Mouse (Mus musculus): ENCODE measurements around the gene Syndig1. TPM values are rescaled to one million over a fixed set of nuclear protein-coding genes. Genes with fewer than 3 reads are reported as not detected.
A peak's percentile ranks its signal among the peaks of the same experiment; 100 is the strongest.

Syndig1 gene
- polyA plus RNA-seq, 1 experiment from 2014 or later: 7.3 TPM

DNA sequence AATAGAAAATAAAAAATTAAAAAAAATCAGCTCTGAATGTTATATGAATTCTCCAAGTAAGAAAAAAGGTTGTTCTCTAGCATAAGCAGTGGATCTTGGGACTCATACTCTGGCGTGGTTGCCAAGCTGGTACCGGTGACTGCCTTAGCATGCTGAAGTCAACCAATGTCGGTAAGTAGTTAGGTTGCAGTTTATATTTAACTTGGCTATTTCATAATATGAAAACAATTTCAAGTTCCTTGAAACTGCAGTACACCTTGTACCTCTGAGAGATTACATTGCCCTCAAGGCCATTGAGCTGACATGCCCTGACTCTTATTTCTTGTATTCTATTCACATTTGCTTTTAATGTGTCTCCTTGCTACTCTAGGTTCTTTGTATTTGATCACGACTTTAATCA lies 163.9 kb downstream of the Syndig1 start:
- no peaks in the 10 kb centered on the region for H3K27me3 ChIP-seq
- H3K27ac ChIP-seq: no peak overlapping the region
- no peak for ATAC-seq (replicated peaks; ENCODE audit: low FRiP score)
- H3K9ac ChIP-seq: no peak overlapping the region
- no peaks in the 10 kb centered on the region for H3K36me3 ChIP-seq
- H3K9me3 ChIP-seq (replicated peaks): no peaks in the 10 kb centered on the region
- 95% methylated on average over 4 of the region's 4 CpGs for WGBS
- 0 out of 2 replicates have a peak, but pooled peaks cover 3% of the 10 kb centered on the region for H3K4me1 ChIP-seq
- H3K4me3 ChIP-seq (replicated peaks): no peak overlapping the region
- H3K4me2 ChIP-seq: no peak overlapping the region

GRCm38 (mm10) chr2:149996382-149996964 lies 167.5 kb downstream of the Syndig1 start:
- no peaks in the 10 kb centered on the region for H3K9me3 ChIP-seq (replicated peaks)
- H3K4me2 ChIP-seq: no peak overlapping the region
- WGBS: 57% methylated on average over 5 of the region's 5 CpGs
- no peak overlapping the region for H3K27ac ChIP-seq
- ATAC-seq (replicated peaks; ENCODE audit: low FRiP score): no peak
- no peak overlapping the region for H3K9ac ChIP-seq
- 0 out of 2 replicates have a peak, but pooled peaks cover 3% of the 10 kb centered on the region for H3K4me1 ChIP-seq
- no peaks in the 10 kb centered on the region for H3K36me3 ChIP-seq
- H3K27me3 ChIP-seq: no peaks in the 10 kb centered on the region
- H3K4me3 ChIP-seq (replicated peaks): no peak overlapping the region

DNA sequence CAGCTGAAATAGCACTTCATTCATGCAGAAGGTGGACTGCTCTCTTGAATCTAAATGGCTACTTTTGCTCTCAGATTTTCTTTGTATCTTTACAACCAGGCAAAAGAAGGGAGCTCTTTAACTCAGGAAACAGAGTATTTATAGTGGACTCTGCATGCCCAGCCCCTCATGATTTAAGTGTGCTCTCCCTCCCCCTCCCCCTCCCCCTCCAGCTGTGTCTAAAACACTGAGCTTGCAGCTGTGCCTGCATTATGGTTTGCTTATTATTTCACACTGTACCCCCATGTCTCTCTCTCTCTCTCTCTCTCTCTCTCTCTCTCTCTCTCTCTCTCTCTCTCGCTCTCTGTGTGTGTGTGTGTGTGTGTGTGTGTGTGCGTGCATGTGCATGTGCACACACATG lies 168.6 kb downstream of the Syndig1 start:
- Histone ChIP-seq H3K4me2 (no peak overlapping the region), H3K27ac (no peak overlapping the region), H3K36me3 (no peaks in the 10 kb centered on the region), H3K9me3 (replicated peaks) (no peaks in the 10 kb centered on the region), H3K4me3 (replicated peaks) (no peak overlapping the region), H3K27me3 (no peaks in the 10 kb centered on the region), H3K4me1 (0 out of 2 replicates have a peak, but pooled peaks cover 3% of the 10 kb centered on the region), H3K9ac (no peak overlapping the region)
- ATAC-seq (replicated peaks; ENCODE audit: low FRiP score): no peak; the same call in 1 of the 2 replicates
- WGBS: 65% methylated on average over 2 of the region's 2 CpGs

- H3K4me2 ChIP-seq: no peak overlapping the region
- H3K9me3 ChIP-seq (replicated peaks): no peaks in the 10 kb centered on the region
- H3K36me3 ChIP-seq: no peaks in the 10 kb centered on the region
- 78% methylated on average over 4 of the region's 4 CpGs for WGBS
- no peak overlapping the region for H3K9ac ChIP-seq
- H3K4me3 ChIP-seq (replicated peaks): no peak overlapping the region
- H3K4me1 ChIP-seq: 0 out of 2 replicates have a peak, but pooled peaks cover 5% of the 10 kb centered on the region
- no peaks in the 10 kb centered on the region for H3K27me3 ChIP-seq
- ATAC-seq (replicated peaks; ENCODE audit: low FRiP score): 0 out of 2 replicates have a peak, but pooled peaks have one; percentile 14
- no peak overlapping the region for H3K27ac ChIP-seq
Observed at GRCm38 (mm10) chr2:149998373-149999108, 169.5 kb downstream of the Syndig1 start.

DNA sequence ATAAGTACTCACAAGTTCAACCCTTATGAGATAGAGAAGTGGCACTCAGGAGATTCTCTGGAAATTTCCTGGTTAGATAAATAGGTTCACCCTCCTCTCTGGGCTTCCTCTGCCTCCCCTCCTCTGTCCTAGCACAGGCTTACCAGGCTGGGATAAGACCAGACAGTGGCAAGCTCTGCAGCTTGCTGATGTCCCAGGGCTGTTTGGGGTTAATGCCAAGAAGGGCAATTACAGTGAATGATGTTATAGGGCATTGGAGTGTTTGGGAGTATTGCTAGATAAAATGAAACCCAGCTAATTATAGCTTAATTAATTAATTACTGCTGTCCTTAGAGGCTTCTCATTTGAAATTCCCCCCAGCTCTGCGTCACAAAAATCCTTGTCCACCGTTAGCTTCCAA lies 171.6 kb downstream of the Syndig1 start:
- Histone ChIP-seq H3K4me1 (0 out of 2 replicates have a peak, but pooled peaks cover 5% of the 10 kb centered on the region), H3K27ac (no peak overlapping the region), H3K9me3 (replicated peaks) (no peaks in the 10 kb centered on the region), H3K4me3 (replicated peaks) (no peak overlapping the region), H3K36me3 (no peaks in the 10 kb centered on the region), H3K9ac (no peak overlapping the region), H3K4me2 (no peak overlapping the region), H3K27me3 (no peaks in the 10 kb centered on the region)
- no peak for ATAC-seq (replicated peaks; ENCODE audit: low FRiP score)
- WGBS: 52% methylated on average over 2 of the region's 2 CpGs

DNA sequence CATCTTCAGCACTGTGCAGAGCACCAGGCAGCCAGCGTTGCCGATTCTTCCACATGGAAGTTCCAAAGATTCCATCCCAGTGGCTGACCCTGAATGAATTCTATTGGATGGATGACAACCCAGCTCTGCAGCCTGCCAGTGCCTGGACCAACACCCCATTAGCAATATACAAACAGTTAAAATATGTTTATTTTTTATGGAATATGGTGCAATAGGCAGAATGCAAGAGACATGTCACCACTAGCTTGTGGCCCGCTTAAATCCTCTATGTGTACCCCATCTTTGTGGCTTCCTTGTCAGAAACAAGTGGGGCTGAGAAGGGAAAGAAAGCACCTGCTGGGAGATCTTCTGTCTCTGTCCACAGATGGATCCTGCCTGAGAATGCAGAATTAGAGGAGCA lies 174.5 kb downstream of the Syndig1 start:
- Histone ChIP-seq H3K27ac (no peak overlapping the region), H3K36me3 (no peaks in the 10 kb centered on the region), H3K4me3 (replicated peaks) (no peak overlapping the region), H3K4me1 (0 out of 2 replicates have a peak, but pooled peaks cover 2% of the 10 kb centered on the region), H3K27me3 (no peaks in the 10 kb centered on the region), H3K4me2 (no peak overlapping the region), H3K9me3 (replicated peaks) (no peaks in the 10 kb centered on the region), H3K9ac (no peak overlapping the region)
- 74% methylated on average over 3 of the region's 3 CpGs for whole genome bisulfite sequencing
- ATAC-seq (replicated peaks; ENCODE audit: low FRiP score): no peak

GRCm38 (mm10) chr2:150012787-150013346 lies 183.9 kb downstream of the Syndig1 start:
- 57% methylated on average over 6 of the region's 6 CpGs for WGBS
- peaks cover 5% of the 10 kb centered on the region; the same call in 1 of the 2 replicates for H3K4me1 ChIP-seq
- H3K9me3 ChIP-seq (replicated peaks): no peaks in the 10 kb centered on the region
- no peaks in the 10 kb centered on the region for H3K27me3 ChIP-seq
- no peak overlapping the region for H3K9ac ChIP-seq
- no peak overlapping the region for H3K4me3 ChIP-seq (replicated peaks)
- H3K36me3 ChIP-seq: no peaks in the 10 kb centered on the region
- H3K4me2 ChIP-seq: no peak overlapping the region
- no peak overlapping the region for H3K27ac ChIP-seq
- no peak for ATAC-seq (replicated peaks; ENCODE audit: low FRiP score)

DNA sequence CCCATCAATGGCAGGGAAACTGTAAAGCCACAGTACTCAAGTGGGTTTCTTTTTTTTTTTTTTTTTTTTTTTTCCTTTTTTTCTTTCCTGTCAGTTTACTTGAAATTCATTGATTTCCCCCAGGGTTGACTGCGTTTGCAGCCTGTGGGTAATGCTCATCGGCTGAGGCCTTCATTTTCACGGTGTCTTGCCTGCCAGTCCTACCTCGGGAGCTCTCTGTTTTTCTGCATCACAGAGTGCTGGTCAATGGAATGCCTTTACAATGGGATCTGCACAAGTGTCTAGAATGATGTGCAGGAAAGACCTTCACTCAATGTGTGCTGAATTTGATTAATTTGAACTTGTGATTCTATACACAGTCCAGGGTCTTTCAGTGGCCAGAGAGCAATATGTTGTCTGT lies 184.8 kb downstream of the Syndig1 start:
- no peak for ATAC-seq (replicated peaks; ENCODE audit: low FRiP score)
- Histone ChIP-seq H3K9me3 (replicated peaks) (no peaks in the 10 kb centered on the region), H3K4me2 (no peak overlapping the region), H3K4me1 (peaks cover 5% of the 10 kb centered on the region; the same call in 1 of the 2 replicates), H3K27ac (no peak overlapping the region), H3K4me3 (replicated peaks) (no peak overlapping the region), H3K27me3 (no peaks in the 10 kb centered on the region), H3K9ac (no peak overlapping the region), H3K36me3 (no peaks in the 10 kb centered on the region)
- whole genome bisulfite sequencing: 86% methylated on average over 4 of the region's 4 CpGs

GRCm38 (mm10) chr2:150016303-150016702 lies 187.3 kb downstream of the Syndig1 start:
- H3K9me3 ChIP-seq (replicated peaks): no peaks in the 10 kb centered on the region
- H3K4me3 ChIP-seq (replicated peaks): no peak overlapping the region
- 62% methylated on average over 5 of the region's 5 CpGs for WGBS
- no peaks in the 10 kb centered on the region for H3K36me3 ChIP-seq
- no peak overlapping the region for H3K4me2 ChIP-seq
- no peaks in the 10 kb centered on the region for H3K27me3 ChIP-seq
- ATAC-seq (replicated peaks; ENCODE audit: low FRiP score): no peak
- no peak overlapping the region for H3K27ac ChIP-seq
- H3K4me1 ChIP-seq: peaks cover 5% of the 10 kb centered on the region; the same call in 1 of the 2 replicates
- H3K9ac ChIP-seq: no peak overlapping the region

DNA sequence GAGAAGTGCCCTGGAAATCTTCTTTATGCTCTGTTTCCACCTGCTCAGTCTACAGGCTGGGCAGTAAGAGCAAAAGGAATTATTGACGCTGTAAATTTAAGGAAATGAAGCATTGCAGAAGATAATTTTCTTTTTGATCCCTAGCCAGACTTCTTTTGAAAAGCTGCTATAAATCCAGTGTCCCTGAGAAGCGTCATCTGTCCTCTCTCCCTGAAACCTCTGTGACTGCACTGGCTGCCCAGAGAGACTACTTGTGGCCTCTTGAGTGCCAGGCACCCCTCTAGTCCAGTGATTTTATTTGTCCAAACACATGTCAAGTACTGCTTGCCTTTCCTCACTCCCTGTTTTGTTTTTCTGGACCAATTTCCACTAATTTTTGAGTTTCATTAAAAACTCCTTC lies 191.7 kb downstream of the Syndig1 start:
- H3K4me3 ChIP-seq (replicated peaks): no peak overlapping the region
- WGBS: 46% methylated on average over 2 of the region's 2 CpGs
- ATAC-seq (replicated peaks; ENCODE audit: low FRiP score): no peak
- H3K9ac ChIP-seq: no peak overlapping the region
- H3K36me3 ChIP-seq: no peaks in the 10 kb centered on the region
- H3K9me3 ChIP-seq (replicated peaks): no peaks in the 10 kb centered on the region
- no peak overlapping the region for H3K27ac ChIP-seq
- no peak overlapping the region for H3K4me2 ChIP-seq
- peaks cover 5% of the 10 kb centered on the region; the same call in 1 of the 2 replicates for H3K4me1 ChIP-seq
- no peaks in the 10 kb centered on the region for H3K27me3 ChIP-seq

DNA sequence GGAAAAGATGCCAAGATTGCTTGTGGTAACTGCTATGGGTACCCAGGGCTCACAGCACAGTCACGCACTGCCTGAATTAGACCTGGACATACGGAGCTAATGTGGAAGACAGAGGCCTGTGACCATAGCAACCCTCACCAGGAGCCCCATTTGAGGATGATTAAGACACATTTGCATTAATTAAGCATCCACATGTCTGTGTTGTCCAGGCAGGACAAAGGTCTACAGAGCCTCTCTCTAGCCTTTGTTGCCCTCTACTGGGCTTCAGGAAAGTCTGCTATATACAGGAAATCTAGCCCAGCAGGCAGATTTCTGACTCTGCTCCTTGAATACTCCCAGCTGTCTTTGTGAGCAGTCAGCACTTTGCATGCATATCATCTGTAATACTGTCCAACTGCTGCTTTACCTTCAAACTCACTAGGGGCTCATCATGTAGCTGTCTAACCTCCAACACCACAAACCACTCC lies 194.9 kb downstream of the Syndig1 start:
- Histone ChIP-seq H3K4me2 (no peak overlapping the region), H3K9ac (no peak overlapping the region), H3K27ac (no peak overlapping the region), H3K4me1 (no peaks in the 10 kb centered on the region), H3K27me3 (no peaks in the 10 kb centered on the region), H3K4me3 (replicated peaks) (no peak overlapping the region), H3K36me3 (no peaks in the 10 kb centered on the region), H3K9me3 (replicated peaks) (no peaks in the 10 kb centered on the region)
- ATAC-seq (replicated peaks; ENCODE audit: low FRiP score): peak; percentile 89
- 38% methylated on average over 2 of the region's 2 CpGs for WGBS

- Histone ChIP-seq H3K27me3 (no peaks in the 10 kb centered on the region), H3K27ac (no peak overlapping the region), H3K9ac (no peak overlapping the region), H3K4me2 (no peak overlapping the region), H3K9me3 (replicated peaks) (no peaks in the 10 kb centered on the region), H3K36me3 (no peaks in the 10 kb centered on the region), H3K4me3 (replicated peaks) (no peak overlapping the region), H3K4me1 (no peaks in the 10 kb centered on the region)
- no peak for ATAC-seq (replicated peaks; ENCODE audit: low FRiP score)
- WGBS: 91% methylated on average over 7 of the region's 7 CpGs
Observed at GRCm38 (mm10) chr2:150043531-150043930, 214.5 kb downstream of the Syndig1 start.

Measured in kidney, embryonic 15.5 days (tissue).